Mouse (Mus musculus) right cerebral cortex, postnatal 14 days (tissue): ENCODE data around the gene Plac8.

Experiments used
- DNase-seq: peaks from one replicate; pipeline ENCODE4 v3.0.0; 2022

Plac8 gene

DNA sequence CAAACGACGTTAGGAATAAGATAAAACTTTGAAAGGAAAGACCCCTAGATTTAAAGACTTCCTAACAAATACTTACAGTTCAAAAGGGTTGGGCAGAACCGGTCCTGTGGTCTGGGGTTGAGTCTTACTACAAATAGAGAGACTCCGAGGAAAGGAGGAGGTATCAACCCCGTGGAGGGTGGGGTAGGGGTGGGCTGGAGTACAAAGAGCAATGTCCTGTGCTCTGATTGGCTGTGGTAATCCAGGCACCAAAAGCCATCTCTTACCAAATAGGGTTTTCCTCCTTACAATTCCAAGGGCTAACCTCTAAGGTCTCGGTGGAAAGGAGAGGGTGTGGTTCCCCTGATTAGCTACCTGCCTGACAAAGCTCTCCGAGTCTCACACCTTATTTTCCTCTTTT is at the start of gene Plac8:
Gene Plac8, minus strand, starts transcription at position 177 of the 400 bp plus-strand sequence.
- no peak for DNase-seq

DNA sequence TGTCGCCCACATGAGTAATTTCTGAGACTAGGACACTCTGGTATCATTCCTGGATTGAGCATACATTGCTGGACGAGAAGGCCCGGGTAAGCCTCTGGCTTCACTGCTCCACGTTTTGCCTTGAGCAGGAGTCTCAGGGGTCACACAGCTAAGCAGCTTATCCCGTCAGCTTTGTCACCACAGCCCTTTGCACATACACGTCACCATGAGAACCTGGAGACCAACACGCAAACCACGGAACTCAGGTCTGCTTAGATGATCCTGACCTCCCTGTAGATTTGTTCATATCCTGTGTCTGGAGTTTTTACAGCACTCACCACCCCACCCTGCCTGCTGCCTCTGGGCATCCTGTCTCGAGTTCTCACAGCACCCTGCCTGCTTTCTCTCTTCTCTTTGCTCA is 48.9 kb upstream of the Plac8 start:
- DNase-seq = no peak

DNA sequence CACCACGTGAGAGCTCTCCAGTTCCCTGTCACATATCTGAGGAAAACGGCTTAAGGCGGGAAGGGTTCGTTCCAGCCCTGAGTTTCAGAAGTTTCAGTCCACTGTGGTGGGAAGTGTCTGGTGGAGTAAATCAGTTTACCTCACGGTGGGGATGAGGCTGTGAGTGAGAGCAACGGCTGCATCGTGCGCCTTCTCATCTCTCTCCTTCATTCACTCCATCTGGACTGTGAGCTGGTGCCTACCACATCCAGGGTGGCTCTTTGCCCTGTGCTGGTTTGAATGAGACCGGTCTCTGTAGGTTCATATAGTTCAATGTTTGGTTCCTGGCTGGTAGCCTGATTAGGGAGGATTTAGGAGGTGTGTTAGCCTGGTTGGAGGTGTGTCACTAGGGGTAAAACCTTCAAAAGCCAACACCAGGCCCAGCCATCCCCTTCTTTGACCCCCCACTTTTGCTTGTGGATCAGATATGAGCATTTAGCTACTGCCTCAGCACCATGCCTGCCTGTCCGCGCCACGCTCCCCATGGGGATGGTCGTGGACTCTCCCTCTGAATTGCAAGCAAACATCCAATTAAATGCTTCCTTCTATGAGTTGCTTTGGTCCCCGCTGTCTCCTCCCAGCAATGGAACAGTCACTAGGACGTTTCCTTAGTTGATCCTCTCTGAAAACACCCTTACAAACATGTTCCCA is 47.7 kb upstream of the Plac8 start:
- DNase-seq = no peak

DNA sequence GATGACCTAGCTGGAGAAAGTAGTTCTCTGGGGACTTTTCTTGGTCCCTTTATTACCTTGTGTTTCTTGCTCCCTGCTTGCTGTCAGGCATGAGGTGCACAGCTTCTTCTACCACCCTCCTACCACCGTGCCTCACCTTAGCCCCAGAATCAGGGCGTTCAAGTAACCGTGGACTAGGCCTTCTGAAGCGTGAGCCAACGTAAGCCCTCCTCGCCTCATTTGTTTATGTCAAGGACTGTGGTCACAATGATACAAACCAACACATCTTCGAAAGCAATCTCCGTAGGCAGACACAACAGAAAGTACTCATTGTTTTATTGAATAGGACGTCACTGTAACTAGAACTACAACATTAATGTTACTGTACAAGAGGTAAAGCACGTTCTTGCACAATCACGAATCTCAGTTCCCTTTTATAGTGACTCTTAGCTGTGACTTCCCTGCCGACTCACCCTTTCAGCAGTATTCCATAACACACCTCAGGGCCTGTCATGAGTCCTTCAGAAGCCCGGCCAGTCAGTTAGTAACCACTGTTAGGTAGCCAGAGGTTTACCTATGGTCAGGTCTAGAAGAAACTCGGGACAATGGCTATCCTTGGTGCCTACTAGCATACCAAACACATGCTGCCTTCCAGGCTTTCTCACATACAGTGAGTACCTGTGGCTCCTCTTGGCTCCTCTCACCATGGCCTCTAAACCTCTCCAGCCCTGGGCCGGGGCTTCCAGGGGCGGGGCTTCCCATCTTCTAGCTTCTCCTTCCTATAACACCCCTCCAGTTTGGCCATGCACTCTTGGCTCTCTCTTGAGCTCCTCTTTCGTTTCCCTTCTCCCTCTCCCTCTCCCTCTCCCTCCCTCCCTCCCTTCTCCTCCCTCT is 42.1 kb upstream of the Plac8 start:
- no peak for DNase-seq

DNA sequence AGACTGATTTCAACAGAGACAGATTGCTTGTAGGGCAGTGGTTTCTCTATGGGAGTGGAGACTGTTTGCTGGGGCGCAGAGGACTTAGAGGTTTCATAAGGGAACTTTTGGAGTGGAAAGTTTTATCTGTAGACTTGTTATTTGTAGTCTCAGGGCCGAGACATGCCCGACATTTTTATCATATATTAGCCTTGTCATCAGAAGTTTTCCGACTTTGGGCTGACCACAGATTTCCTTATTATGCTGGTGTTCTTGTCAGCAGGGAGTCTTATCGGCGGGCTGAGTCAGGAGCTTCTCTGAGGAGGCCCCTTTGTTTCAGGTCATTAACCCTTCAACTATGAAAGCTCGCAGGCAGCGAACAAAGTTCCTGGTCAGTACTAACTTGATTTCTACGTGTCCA is 35.8 kb upstream of the Plac8 start:
- no peak for DNase-seq

DNA sequence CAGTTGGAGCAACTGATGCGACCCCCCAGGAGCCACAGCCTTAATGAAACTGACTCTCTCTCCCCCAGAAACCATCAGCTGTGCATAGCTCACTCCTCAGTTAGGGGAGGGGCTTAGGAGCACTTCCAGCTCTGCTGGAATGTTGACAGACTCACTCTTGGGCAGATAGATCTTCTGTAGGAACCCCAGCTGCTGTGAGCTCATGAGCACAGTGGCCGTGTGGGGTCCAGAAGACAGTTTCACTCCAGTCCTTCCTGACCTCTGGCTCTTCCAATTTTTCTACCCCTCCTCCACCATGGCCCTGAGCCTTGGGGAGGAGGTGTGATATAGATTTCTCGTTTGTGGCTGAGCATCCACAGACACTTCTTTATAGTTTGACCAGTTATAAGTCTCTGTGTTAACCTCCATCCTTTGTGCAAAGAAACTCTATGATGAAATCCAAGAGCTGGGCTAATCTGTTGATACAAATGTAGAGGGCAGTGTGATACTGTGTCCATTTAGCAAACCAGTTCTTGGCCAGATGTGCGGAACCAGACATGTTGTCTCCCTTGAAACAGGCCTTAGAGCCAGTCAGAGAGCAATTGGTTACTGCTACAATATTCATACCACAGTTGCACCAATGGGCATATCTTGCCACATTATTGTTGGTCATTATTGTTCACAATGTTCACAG is 35.2 kb upstream of the Plac8 start:
- no peak for DNase-seq

DNA sequence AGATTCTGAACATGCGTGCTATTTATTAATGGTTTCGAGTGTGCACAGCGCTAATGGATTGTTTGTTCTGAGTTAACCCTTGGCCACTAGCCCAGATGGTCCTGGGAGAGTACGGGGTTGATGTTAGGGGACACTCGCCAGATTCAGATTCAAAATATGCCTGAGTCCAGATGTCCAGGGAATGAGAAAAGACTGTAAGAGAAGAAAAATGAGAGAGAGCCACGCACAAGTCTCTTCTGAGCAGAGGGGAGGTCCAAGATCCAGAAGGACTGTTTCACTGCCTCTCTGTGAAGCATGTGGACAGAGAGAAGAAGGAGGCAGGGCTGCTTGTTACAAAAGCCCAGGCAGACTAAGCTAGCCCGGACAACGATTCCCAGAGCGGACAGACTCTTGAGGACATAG is 33.8 kb upstream of the Plac8 start:
- no peak for DNase-seq

DNA sequence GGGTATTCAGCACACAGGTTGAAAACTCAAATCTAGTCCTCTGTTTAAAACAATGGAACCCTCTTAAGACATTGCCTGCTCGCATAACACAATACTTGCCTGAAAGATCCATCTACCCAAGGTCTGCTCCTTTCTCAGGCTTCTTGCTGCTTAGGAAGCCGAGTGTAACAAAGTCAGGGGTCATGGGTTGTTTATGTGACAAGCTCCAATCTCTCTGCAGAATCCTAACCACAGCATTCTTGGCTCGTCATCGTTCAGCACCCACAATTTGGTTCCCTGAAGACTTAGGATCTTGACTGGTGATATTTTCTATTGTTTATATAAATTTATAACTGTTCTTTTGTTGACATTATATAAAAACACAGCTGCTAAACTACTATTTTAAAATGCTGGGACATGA is 32.0 kb upstream of the Plac8 start:
- DNase-seq = no peak

DNA sequence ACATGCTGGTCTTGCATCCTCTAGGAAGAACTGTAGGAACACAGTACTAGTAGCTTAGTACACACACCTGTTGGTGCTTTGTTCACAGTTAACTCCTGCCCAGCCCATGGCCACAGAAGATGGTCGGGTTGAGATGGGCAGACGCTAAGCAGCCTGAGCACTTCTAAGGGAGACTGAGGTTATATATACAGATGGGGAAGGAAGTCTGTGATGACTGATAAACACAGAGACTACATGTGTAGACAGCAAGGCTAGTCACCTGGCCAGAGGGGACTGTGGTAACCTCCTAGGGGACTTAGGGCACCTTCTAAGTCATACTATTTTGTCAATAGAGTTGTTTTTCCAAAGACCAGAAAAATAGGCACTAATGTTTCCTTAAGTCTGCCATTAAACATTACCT is 29.8 kb upstream of the Plac8 start:
- no peak for DNase-seq

DNA sequence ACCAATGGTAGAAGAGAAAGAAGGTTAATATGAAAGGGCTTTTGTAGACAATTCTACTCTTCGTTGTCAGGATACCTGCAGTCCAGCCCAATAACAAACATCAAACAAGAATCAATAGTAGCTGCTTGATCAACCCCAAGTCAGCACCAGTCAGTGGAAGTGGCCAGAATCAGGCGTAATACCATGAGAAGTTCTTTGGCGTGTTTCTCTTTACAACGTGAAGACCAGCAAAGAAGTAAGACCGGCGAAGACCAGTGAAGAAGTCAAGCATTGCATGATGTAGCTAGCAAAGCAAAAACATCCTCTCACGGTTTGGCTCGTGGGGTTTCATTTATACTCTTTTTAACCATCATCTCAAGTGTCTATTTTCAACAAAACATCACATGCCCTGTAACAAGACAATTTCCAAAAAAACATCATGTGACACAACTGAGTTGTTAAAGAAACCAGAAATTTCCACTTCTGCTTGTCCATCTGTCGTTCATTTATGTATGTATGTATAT is 27.0 kb upstream of the Plac8 start:
- DNase-seq = no peak

DNA sequence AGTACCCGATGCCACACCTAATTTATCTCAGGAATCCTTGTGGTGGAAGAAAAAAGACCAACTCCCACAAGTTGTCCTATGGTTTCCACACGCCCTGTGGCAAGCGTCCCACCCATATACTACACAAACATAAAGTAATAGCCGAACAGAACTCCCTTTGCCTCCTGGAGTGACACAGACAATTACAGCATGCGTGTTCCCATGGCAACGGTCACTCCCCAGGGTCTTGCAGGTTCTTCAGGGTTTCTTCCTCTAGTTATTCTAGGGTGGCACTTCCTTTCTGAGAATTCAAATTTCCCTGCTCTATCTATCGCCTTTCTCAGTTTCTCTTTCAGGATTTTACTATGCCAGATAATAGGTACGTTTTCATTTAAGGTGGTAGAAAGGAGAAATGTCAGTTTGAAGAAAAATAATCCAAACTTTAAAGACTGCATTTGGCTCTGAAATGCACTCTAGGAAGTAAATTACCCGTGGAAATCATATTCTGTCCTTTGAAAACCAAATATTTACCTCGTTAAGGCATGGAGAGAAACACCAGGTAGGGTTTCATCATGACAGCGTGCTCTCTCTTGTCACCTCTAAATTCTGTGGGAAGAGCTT is 25.9 kb upstream of the Plac8 start:
- DNase-seq = no peak

DNA sequence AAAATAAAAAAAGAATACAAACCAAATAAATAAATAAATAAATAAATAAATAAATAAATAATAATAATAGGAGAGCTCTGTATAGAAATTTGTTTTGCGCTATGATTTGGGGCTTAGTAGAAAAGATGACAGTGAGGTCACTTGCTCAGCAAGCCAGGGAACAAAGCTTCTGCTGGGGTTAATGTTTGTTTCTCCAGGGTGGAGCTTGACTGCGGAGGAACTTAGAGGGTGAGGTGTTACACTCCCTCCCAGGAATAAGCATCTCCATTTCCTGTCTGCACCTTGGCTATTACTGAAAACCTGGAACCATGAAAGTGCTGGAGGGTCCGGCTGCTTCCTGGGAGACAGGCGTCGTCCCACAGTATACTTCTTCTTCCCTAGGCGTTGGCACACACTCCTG is 24.0 kb upstream of the Plac8 start:
- no peak for DNase-seq

DNA sequence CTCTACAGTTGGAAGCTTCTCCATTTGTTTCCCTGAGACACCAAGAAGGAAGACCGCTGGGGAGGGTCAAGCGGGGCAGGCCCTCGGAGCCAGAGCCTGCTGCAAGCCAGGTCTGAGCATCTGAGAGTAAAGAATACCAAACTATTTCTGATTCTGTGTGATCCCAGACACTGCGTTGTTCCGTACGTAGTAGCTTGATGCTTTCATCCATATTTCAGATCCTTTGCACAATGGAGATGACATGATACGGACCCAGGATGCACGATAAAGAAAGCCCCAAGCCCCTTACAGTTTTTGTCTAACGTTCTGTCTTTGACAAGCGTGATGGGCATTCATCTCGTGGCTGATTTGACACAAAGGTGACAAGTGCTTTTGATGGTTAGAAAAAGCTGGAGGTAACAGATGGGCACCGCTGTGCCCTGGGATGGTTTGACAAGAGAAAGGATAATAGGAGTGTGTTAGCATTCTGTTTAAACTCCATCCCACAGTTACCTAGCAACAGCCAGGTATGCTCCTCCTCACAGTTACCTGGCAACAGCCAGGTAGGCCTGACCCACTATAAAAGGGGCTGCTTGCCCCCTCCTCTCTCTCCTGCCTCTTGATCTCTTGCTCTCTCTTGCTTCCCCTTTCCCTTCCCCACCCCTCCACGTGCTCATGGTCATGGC is 22.9 kb upstream of the Plac8 start:
- no peak for DNase-seq

DNA sequence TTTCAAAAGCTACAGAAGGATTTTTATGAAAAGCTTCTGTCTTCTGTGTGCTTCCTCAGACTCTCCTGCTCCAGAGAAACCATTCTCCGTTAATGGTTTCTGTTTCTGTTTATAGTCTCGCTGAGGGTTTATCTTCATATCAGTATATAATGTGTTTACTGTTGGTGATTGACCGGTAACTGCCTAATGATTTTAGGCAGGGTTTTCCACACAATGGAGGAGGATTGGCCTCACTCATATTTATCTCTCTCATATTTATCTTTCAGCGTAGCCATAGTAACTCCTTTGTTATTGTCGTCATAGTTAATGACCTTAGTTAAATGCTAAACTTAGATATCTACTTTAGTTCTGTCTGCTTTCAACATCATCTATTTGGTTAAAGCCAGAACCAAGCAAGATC is 18.5 kb upstream of the Plac8 start:
- no peak for DNase-seq

DNA sequence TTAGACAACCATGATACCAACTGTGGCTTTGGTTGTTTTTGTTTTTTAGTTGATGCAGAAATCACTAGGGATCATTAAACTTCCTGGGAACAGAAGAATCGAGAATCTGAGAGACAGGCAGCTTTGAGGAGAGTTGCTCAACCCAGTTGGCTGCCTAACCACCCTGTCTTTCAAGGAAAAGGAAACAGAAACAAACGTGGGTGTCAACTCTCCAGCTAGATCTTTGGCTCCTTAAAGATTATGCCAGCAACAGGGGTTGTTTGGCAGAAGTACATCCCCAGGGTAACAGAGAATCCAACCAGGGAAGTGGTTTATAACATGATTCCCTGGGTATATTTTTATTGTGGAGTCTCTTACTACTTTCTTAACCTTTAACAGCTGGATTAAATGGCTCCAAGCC is 15.6 kb upstream of the Plac8 start:
- DNase-seq = no peak

DNA sequence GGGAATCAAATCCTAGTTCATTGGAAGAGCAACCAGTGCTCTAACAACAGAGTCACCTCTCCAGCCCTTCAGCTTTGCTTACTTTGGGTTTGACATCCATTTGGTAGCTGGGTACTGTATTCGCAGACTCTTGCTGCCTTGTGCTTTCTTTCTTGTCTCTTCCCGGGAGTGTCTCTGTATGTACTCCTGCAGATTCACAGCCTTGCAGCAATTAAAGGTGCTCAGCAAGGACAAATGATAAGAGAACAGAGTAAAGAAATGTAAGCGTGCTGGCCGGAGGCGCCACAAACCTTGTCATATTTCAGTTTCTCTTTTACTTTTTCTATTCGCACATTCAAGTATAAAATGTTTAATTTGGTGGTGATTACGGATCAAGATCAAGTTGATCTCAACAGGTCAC is 15.1 kb upstream of the Plac8 start:
- DNase-seq = no peak

DNA sequence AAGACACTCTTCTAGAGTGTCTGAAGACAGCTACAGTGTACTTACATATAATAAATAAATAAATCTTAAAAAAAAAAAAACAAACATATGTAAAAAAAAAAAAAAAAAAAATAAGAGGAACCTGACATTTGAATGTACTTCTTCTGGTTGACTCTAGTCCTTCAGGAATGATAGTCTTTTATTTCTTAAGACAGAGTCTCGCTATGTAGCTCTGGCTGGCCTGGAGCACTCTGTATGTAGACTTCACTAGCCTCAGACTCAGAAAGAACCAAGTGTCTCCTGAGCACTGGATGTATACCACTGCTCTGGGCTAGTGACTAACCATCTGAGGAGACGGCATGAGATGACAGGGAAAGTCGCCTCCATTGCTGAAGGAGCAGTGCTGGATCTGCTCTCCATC is 13.6 kb upstream of the Plac8 start:
- DNase-seq = no peak

DNA sequence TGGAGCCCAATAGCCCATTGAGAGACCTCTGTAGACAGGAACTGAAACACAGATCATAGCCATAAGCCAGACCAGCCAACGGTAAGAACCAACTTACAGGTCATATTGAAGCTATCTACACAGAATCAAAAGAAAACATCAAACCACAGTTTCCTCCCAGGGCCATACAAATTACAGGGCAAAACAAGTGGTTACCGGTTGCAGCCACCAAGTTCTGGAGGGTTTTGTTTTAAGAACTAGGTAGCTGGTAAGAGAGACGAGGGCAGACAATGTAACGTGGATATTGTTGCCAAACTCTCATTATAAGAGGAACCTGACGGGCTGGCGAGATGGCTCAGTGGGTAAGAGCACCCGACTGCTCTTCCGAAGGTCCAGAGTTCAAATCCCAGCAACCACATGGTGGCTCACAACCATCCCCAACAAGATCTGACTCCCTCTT is 13.2 kb upstream of the Plac8 start:
- no peak for DNase-seq

DNA sequence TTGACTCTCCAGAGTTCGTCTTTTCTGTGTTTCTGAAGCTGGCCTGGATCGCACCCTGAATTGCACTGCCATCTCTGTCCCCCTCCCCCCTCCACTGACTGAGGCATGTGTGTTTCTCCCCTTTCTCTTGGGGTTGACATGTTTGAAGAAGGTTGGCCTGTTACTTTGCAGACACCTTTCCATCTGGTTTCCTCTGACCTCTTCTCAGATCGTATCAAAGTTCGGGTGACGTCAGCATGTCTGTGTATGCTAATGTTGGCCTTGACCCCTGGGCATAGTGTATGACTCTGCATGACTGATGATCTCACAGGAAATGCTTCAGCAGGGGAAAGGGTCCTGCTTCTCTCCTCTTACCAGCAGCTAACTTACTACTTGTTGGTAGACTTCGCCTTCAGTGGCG is 11.0 kb upstream of the Plac8 start:
- no peak for DNase-seq

DNA sequence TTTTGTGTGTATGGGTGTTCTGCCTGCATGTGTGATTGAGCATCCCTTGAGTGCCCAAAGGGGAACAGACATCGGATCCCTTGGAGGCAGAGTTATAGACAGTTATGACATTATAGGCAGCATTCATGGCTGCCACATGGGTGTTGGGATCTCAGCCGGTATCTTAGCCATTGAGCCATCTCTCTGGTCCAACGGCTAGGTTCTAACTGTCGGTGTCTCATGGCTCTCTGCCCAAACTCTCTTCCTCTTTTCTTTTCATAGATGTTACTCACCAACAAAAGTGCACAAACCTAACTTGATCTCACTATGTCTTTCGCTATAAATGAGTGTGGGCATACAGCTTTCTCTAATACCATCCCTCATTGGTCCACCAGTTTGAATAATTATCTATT is 10.4 kb upstream of the Plac8 start:
- DNase-seq = no peak

DNA sequence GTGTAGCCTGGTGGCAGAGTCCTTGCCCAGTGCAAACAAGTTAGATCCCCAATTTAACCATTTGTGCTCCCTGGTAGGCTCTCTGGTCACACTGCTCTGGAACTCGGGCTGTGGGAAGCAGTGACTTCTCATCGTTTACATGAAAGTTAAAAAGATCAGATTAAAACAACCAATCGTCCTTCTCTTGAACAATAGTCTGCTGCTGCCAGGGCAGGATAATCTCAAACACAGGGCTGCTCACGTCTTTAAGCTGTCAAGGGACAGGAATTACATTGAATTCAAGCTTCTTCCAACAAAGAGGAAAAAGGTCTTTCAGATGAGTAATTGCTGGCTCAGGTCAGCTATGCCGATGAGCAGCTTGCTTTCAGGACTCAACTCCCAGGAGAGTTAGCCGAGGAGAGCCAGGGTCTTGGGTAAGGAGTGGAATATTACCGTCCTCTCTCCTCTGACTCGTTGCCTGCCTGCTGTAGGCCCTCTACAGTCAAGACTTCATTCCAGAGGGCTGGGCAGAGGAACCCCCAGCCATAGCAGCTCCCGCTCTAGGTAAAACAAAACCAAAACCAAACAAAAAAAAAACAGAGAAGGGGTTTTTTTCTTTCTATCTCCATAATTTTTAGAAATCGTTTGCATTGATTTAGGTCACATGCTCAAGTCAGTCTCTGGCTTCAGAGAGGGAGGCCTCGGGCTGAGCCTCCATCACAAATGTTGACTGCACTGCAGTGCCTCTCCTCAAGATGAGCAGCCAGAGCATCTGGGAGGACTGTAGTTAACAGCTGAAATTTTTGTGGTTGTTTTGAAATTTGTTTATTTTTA is 9.8 kb upstream of the Plac8 start:
- no peak for DNase-seq

DNA sequence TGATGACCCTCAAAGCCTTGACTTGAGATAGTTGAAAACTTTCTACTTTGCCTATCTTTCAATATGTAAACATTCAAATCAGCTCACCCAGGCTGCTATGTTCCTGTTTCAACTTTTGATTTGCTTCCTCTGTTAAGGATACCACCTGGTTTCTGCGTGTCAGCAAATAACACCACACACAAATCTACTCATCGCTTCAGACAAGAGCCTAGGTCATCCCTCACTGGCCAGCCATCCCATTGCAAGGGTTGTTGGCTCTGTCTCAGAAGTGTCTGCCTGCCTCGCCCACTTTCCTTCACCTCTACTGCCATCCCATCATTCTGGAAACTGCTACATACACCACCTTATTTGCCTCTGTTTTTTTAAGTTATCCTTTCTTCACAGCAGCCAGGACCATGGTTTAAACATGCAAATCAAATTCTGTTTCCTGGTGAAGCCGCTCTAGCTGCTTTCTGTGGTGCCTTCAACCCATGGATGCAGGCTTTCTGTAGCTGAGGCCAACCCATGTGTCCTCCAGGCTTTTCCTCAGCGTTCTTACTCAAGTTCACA is 6.9 kb upstream of the Plac8 start:
- no peak for DNase-seq
